Comparison of ENCODE assay signal across 8 mouse cellular contexts in genomic region chr2:103424349-103425026, GRCm38 (mm10). TPM values are rescaled to one million over a fixed set of nuclear protein-coding genes. Genes with fewer than 3 reads are reported as not detected.
A peak's percentile ranks its signal among the peaks of the same experiment; 100 is the strongest.
DNase-seq lines count a peak whose midpoint lies in the region; ATAC-seq and TF ChIP-seq lines count a peak whose summit lies in the region.

No protein-coding gene starts in this region.

- no peak overlapping the region for H3K27ac ChIP-seq in cortical plate, adult 2 months (ENCODE audit: insufficient read depth, low read length)
- no peak overlapping the region for H3K27ac ChIP-seq in limb, embryonic 14.5 days (replicated peaks; ENCODE audit: low read depth, low read length)
- H3K27ac ChIP-seq in neural tube, embryonic 12.5 days = no peak overlapping the region
- H3K27ac ChIP-seq in testis, adult 2 months (ENCODE audit: control insufficient read depth, insufficient read depth, low read depth, low read length) = no peak overlapping the region

- WGBS in limb, embryonic 14.5 days = 32% methylated on average over 12 of the region's 12 CpGs
- 34% methylated on average over 12 of the region's 12 CpGs for WGBS in neural tube, embryonic 12.5 days

- H3K9me3 ChIP-seq in limb, embryonic 14.5 days (ENCODE audit: control insufficient read depth, low read length) = no peaks in the 10 kb centered on the region
- H3K9me3 ChIP-seq in neural tube, embryonic 12.5 days = no peaks in the 10 kb centered on the region

- DNase-seq in 3T3-L1 (ENCODE audit: low read depth, low spot score) (peak; percentile 72), WW6 (ENCODE audit: low read depth, low spot score) (peak; percentile 39)
- DNase-seq in gastrocnemius, postnatal 14 days = peak; percentile 39
- DNase-seq in kidney, adult 9 months = peak; percentile 60
- peak; percentile 67 for DNase-seq in limb, embryonic 14.5 days (ENCODE audit: low spot score)

- intact Hi-C loops in gastrocnemius, postnatal 14 days (cut with DNase I; ENCODE audit: low total_unique reads) = no loop called here

- ATAC-seq in limb, embryonic 14.5 days (ENCODE audit: low FRiP score, low read depth) = peak; percentile 65; the same call in 1 of the 2 replicates
- ATAC-seq in neural tube, embryonic 12.5 days (ENCODE audit: low FRiP score, low read depth) = 0 out of 2 replicates have a peak, but pooled peaks have one; percentile 48

- H3K36me3 ChIP-seq in limb, embryonic 14.5 days (ENCODE audit: control insufficient read depth, insufficient read depth, low read length) = no peaks in the 10 kb centered on the region
- no peaks in the 10 kb centered on the region for H3K36me3 ChIP-seq in neural tube, embryonic 12.5 days
- no peaks in the 10 kb centered on the region for H3K36me3 ChIP-seq in testis, adult 2 months (ENCODE audit: control insufficient read depth, insufficient read depth, low read length)

- no peak for TF ChIP-seq POLR2A in cortical plate, adult 2 months (IDR thresholded peaks at IDR 0.05; ENCODE audit: extremely low read depth, insufficient read depth, low read length)
- TF ChIP-seq POLR2A in limb, embryonic 14.5 days (IDR thresholded peaks at IDR 0.05; ENCODE audit: borderline replicate concordance, extremely low read depth, insufficient read depth, insufficient read length) = no peak
- no peak for TF ChIP-seq POLR2A in testis, adult 2 months (IDR thresholded peaks at IDR 0.05; ENCODE audit: control insufficient read depth, low read depth, low read length)

- no peaks in the 10 kb centered on the region for H3K27me3 ChIP-seq in limb, embryonic 14.5 days (ENCODE audit: control insufficient read depth, insufficient read depth, low read length)
- no peaks in the 10 kb centered on the region for H3K27me3 ChIP-seq in neural tube, embryonic 12.5 days (replicated peaks)
- no peaks in the 10 kb centered on the region for H3K27me3 ChIP-seq in testis, adult 2 months (ENCODE audit: control insufficient read depth, insufficient read depth, low read length)

- H3K4me1 ChIP-seq in cortical plate, adult 2 months (ENCODE audit: control insufficient read depth, insufficient read depth, low read length) = no peaks in the 10 kb centered on the region; the same call in 1 of the 2 replicates
- H3K4me1 ChIP-seq in limb, embryonic 14.5 days (ENCODE audit: control insufficient read depth, insufficient read depth, low read length) = no peaks in the 10 kb centered on the region
- no peaks in the 10 kb centered on the region for H3K4me1 ChIP-seq in neural tube, embryonic 12.5 days
- H3K4me1 ChIP-seq in testis, adult 2 months (ENCODE audit: control insufficient read depth, insufficient read depth, low read length) = peaks cover 3% of the 10 kb centered on the region

- peak; percentile 82 for TF ChIP-seq CTCF in cortical plate, adult 2 months (IDR thresholded peaks at IDR 0.05; ENCODE audit: extremely low read depth, insufficient read depth, low read length)
- peak; percentile 82; the same call in 1 of the 2 replicates for TF ChIP-seq CTCF in testis, adult 2 months (IDR thresholded peaks at IDR 0.05; ENCODE audit: control insufficient read depth, insufficient read depth, insufficient replicate concordance, low read depth, low read length)

- H3K4me3 ChIP-seq in cortical plate, adult 2 months (ENCODE audit: insufficient read depth, low read length) = no peak overlapping the region
- H3K4me3 ChIP-seq in limb, embryonic 14.5 days (replicated peaks; ENCODE audit: low read length) = no peak overlapping the region
- no peak overlapping the region for H3K4me3 ChIP-seq in neural tube, embryonic 12.5 days
- H3K4me3 ChIP-seq in testis, adult 2 months (ENCODE audit: control insufficient read depth, low read depth, low read length) = peak overlapping the region; percentile 2; the same call in 1 of the 2 replicates

- H3K9ac ChIP-seq in limb, embryonic 14.5 days (ENCODE audit: low read depth, low read length, severe bottlenecking) = no peak overlapping the region
- H3K9ac ChIP-seq in neural tube, embryonic 12.5 days = no peak overlapping the region

- no peak overlapping the region for H3K4me2 ChIP-seq in limb, embryonic 14.5 days (replicated peaks; ENCODE audit: low read depth, low read length, severe bottlenecking)
- H3K4me2 ChIP-seq in neural tube, embryonic 12.5 days (replicated peaks) = no peak overlapping the region

RNA-seq across cellular contexts. Expression of gene Elf5, which starts 13.0 kb away (rescaled TPM):
- polyA plus RNA-seq in cortical plate, adult 2 months (2012; rRNA removed) = 0.38 and 0.67 TPM in 2 replicates
- not detected for total RNA-seq in gastrocnemius, postnatal 14 days (2021)
- polyA plus RNA-seq in limb, embryonic 14.5 days (2012; rRNA removed) = 2.0 TPM in 2 replicates
- 0.41 and 0.75 TPM in 2 replicates for polyA plus RNA-seq in limb, embryonic 14.5 days (2014; fragmentation: Nextera tagmentation; extraction: Ambion mirVana)
- not detected in 2 replicates for polyA plus RNA-seq in neural tube, embryonic 12.5 days (2016; fragmentation: Nextera tagmentation; extraction: Ambion mirVana)
- 1.0 TPM in 1 of 2 replicates, not detected in the other for polyA plus RNA-seq in testis, adult 2 months (2012; rRNA removed)
